Mouse (Mus musculus): ENCODE results near the gene Cmtm7. TPM values are rescaled to one million over a fixed set of nuclear protein-coding genes. Genes with fewer than 3 reads are reported as not detected.

Cmtm7 gene
- polyA plus RNA-seq, 1 experiment from 2014 or later: 83.6 TPM

GRCm38 (mm10) chr9:114788697-114789096 lies 7.0 kb upstream of the Cmtm7 start:
- Histone ChIP-seq H3K4me1 (peaks cover 16% of the 10 kb centered on the region), H3K9me3 (replicated peaks) (no peaks in the 10 kb centered on the region), H3K27me3 (ENCODE audit: low read depth, poor library complexity, severe bottlenecking) (no peaks in the 10 kb centered on the region), H3K4me3 (no peak overlapping the region), H3K36me3 (no peaks in the 10 kb centered on the region), H3K27ac (no peak overlapping the region)
- no peak for DNase-seq (ENCODE audit: low spot score)
- 89% methylated on average over 8 of the region's 8 CpGs for WGBS

GRCm38 (mm10) chr9:114787716-114788115 lies 6.1 kb upstream of the Cmtm7 start:
- Histone ChIP-seq H3K9me3 (replicated peaks) (no peaks in the 10 kb centered on the region), H3K27ac (no peak overlapping the region), H3K4me3 (no peak overlapping the region), H3K36me3 (no peaks in the 10 kb centered on the region), H3K27me3 (ENCODE audit: low read depth, poor library complexity, severe bottlenecking) (no peaks in the 10 kb centered on the region), H3K4me1 (peaks cover 16% of the 10 kb centered on the region)
- DNase-seq (ENCODE audit: low spot score): no peak
- 90% methylated on average over 7 of the region's 7 CpGs for WGBS

GRCm38 (mm10) chr9:114787134-114787533 lies 5.5 kb upstream of the Cmtm7 start:
- H3K4me3 ChIP-seq: no peak overlapping the region
- H3K9me3 ChIP-seq (replicated peaks): no peaks in the 10 kb centered on the region
- H3K27me3 ChIP-seq (ENCODE audit: low read depth, poor library complexity, severe bottlenecking): no peaks in the 10 kb centered on the region
- no peak overlapping the region for H3K27ac ChIP-seq
- peaks cover 16% of the 10 kb centered on the region for H3K4me1 ChIP-seq
- H3K36me3 ChIP-seq: no peaks in the 10 kb centered on the region
- WGBS: 97% methylated on average over 5 of the region's 5 CpGs
- DNase-seq (ENCODE audit: low spot score): no peak

GRCm38 (mm10) chr9:114785432-114786125 lies 3.9 kb upstream of the Cmtm7 start:
- H3K36me3 ChIP-seq: no peaks in the 10 kb centered on the region
- H3K4me1 ChIP-seq: peaks cover 30% of the 10 kb centered on the region
- H3K9me3 ChIP-seq (replicated peaks): no peaks in the 10 kb centered on the region
- peak; percentile 63 for DNase-seq (ENCODE audit: low spot score)
- H3K27me3 ChIP-seq (ENCODE audit: low read depth, poor library complexity, severe bottlenecking): no peaks in the 10 kb centered on the region
- H3K4me3 ChIP-seq: peak overlapping the region; percentile 26
- peak overlapping the region; percentile 81 for H3K27ac ChIP-seq
- 8% methylated on average over 16 of the region's 16 CpGs for WGBS

- H3K27me3 ChIP-seq (ENCODE audit: low read depth, poor library complexity, severe bottlenecking): no peaks in the 10 kb centered on the region
- under 1% methylated on average over 38 of the region's 38 CpGs for WGBS
- H3K4me3 ChIP-seq: peak overlapping the region; percentile 78
- peak overlapping the region; percentile 91 for H3K27ac ChIP-seq
- peak; percentile 76 for DNase-seq (ENCODE audit: low spot score)
- H3K36me3 ChIP-seq: no peaks in the 10 kb centered on the region
- H3K4me1 ChIP-seq: peaks cover 43% of the 10 kb centered on the region
- H3K9me3 ChIP-seq (replicated peaks): no peaks in the 10 kb centered on the region
Measured at GRCm38 (mm10) chr9:114780746-114781525, 720 bp downstream of the Cmtm7 start.

- peak; percentile 47 for DNase-seq (ENCODE audit: low spot score)
- Histone ChIP-seq H3K36me3 (0 out of 2 replicates have a peak, but pooled peaks cover 3% of the 10 kb centered on the region), H3K9me3 (replicated peaks) (no peaks in the 10 kb centered on the region), H3K27me3 (ENCODE audit: low read depth, poor library complexity, severe bottlenecking) (no peaks in the 10 kb centered on the region), H3K4me1 (peaks cover 41% of the 10 kb centered on the region), H3K27ac (peak overlapping the region; percentile 91), H3K4me3 (peak overlapping the region; percentile 78)
- WGBS: 21% methylated on average over 23 of the region's 23 CpGs
Measured at GRCm38 (mm10) chr9:114779984-114780745, 1.5 kb downstream of the Cmtm7 start.

- H3K9me3 ChIP-seq (replicated peaks): no peaks in the 10 kb centered on the region
- no peak overlapping the region for H3K27ac ChIP-seq
- no peak overlapping the region for H3K4me3 ChIP-seq
- no peak for DNase-seq (ENCODE audit: low spot score)
- WGBS: 93% methylated on average over 7 of the region's 7 CpGs
- H3K27me3 ChIP-seq (ENCODE audit: low read depth, poor library complexity, severe bottlenecking): no peaks in the 10 kb centered on the region
- peaks cover 40% of the 10 kb centered on the region for H3K4me1 ChIP-seq
- peaks cover 5% of the 10 kb centered on the region; the same call in 1 of the 2 replicates for H3K36me3 ChIP-seq
Measured at GRCm38 (mm10) chr9:114778877-114779276, 2.8 kb downstream of the Cmtm7 start.

GRCm38 (mm10) chr9:114778047-114778390 lies 3.6 kb downstream of the Cmtm7 start:
- WGBS: 88% methylated on average over 7 of the region's 7 CpGs
- Histone ChIP-seq H3K36me3 (peaks cover 12% of the 10 kb centered on the region; the same call in 1 of the 2 replicates), H3K4me3 (no peak overlapping the region), H3K27me3 (ENCODE audit: low read depth, poor library complexity, severe bottlenecking) (no peaks in the 10 kb centered on the region), H3K4me1 (peaks cover 40% of the 10 kb centered on the region), H3K27ac (no peak overlapping the region), H3K9me3 (replicated peaks) (no peaks in the 10 kb centered on the region)
- DNase-seq (ENCODE audit: low spot score): no peak

- DNase-seq (ENCODE audit: low spot score): no peak
- peaks cover 18% of the 10 kb centered on the region for H3K36me3 ChIP-seq
- no peak overlapping the region for H3K4me3 ChIP-seq
- 84% methylated on average over 6 of the region's 6 CpGs for WGBS
- H3K27me3 ChIP-seq (ENCODE audit: low read depth, poor library complexity, severe bottlenecking): no peaks in the 10 kb centered on the region
- no peaks in the 10 kb centered on the region for H3K9me3 ChIP-seq (replicated peaks)
- no peak overlapping the region for H3K27ac ChIP-seq
- H3K4me1 ChIP-seq: peaks cover 40% of the 10 kb centered on the region
Measured at GRCm38 (mm10) chr9:114777178-114778046, 4.2 kb downstream of the Cmtm7 start.

GRCm38 (mm10) chr9:114776361-114776760 lies 5.3 kb downstream of the Cmtm7 start:
- H3K27ac ChIP-seq: no peak overlapping the region
- H3K4me3 ChIP-seq: no peak overlapping the region
- H3K4me1 ChIP-seq: peaks cover 34% of the 10 kb centered on the region
- H3K9me3 ChIP-seq (replicated peaks): no peaks in the 10 kb centered on the region
- DNase-seq (ENCODE audit: low spot score): no peak
- peaks cover 28% of the 10 kb centered on the region for H3K36me3 ChIP-seq
- 84% methylated on average over 3 of the region's 3 CpGs for WGBS
- no peaks in the 10 kb centered on the region for H3K27me3 ChIP-seq (ENCODE audit: low read depth, poor library complexity, severe bottlenecking)

GRCm38 (mm10) chr9:114775272-114775671 lies 6.4 kb downstream of the Cmtm7 start:
- Histone ChIP-seq H3K27ac (peak overlapping the region; percentile 53; the same call in 1 of the 2 replicates), H3K36me3 (peaks cover 38% of the 10 kb centered on the region), H3K9me3 (replicated peaks) (no peaks in the 10 kb centered on the region), H3K4me3 (no peak overlapping the region), H3K27me3 (ENCODE audit: low read depth, poor library complexity, severe bottlenecking) (no peaks in the 10 kb centered on the region), H3K4me1 (peaks cover 23% of the 10 kb centered on the region)
- 77% methylated on average over 4 of the region's 4 CpGs for WGBS
- DNase-seq (ENCODE audit: low spot score): no peak

- Histone ChIP-seq H3K4me1 (peaks cover 16% of the 10 kb centered on the region), H3K9me3 (replicated peaks) (no peaks in the 10 kb centered on the region), H3K36me3 (peaks cover 43% of the 10 kb centered on the region), H3K27ac (peak overlapping the region; percentile 53; the same call in 1 of the 2 replicates), H3K4me3 (no peak overlapping the region), H3K27me3 (ENCODE audit: low read depth, poor library complexity, severe bottlenecking) (no peaks in the 10 kb centered on the region)
- DNase-seq (ENCODE audit: low spot score): no peak
- 85% methylated on average over 6 of the region's 6 CpGs for WGBS
Measured at GRCm38 (mm10) chr9:114774629-114775028, 7.0 kb downstream of the Cmtm7 start.

All from limb, embryonic 10.5 days (tissue).